Mouse (Mus musculus) bone marrow macrophage, adult 2 months (primary cell): ENCODE results near the gene Jazf1. TPM values are rescaled to one million over a fixed set of nuclear protein-coding genes. Genes with fewer than 3 reads are reported as not detected.

Source experiments
- H3K27ac ChIP-seq: 2 replicates; pipeline ENCODE4 v1.5.1; 2012; ENCODE audit warnings: low read depth, low read length; ENCODE audit not compliant: insufficient read depth
- H3K4me1 ChIP-seq: 2 replicates; pipeline ENCODE4 v1.6.1; 2012; ENCODE audit warnings: low read length; ENCODE audit not compliant: control insufficient read depth, insufficient read depth
- H3K4me3 ChIP-seq: 2 replicates; pipeline ENCODE4 v1.5.1; 2012; ENCODE audit warnings: mild to moderate bottlenecking, low read length, moderate library complexity; ENCODE audit not compliant: insufficient read depth
- CTCF ChIP-seq: IDR thresholded peaks from 2 replicates; pipeline ENCODE4 v1.5.1; 2012; ENCODE audit warnings: low read depth, mild to moderate bottlenecking, low read length, moderate library complexity
- POLR2A ChIP-seq: IDR thresholded peaks from 2 replicates; pipeline ENCODE4 v1.6.1; 2012; ENCODE audit warnings: mild to moderate bottlenecking, low read depth, low read length, borderline replicate concordance
- polyA plus RNA-seq: library from polyadenylated mRNA; stranded (reverse); fragments of >200 nt; gene quantifications from 2 replicates; pipeline ENCODE4 v1.2.4, GENCODE M21; 2012; ENCODE audit not compliant: missing spikeins, insufficient read depth, insufficient read length

Gene Jazf1
- polyA plus RNA-seq, 1 experiment: 1.3 TPM

- no peak overlapping the region for H3K27ac ChIP-seq
- H3K4me3 ChIP-seq: no peak overlapping the region
- H3K4me1 ChIP-seq: 0 out of 2 replicates have a peak, but pooled peaks cover 4% of the 10 kb centered on the region
- TF ChIP-seq POLR2A (no peak), CTCF (no peak)
Observed at GRCm38 (mm10) chr6:53014460-53015455, 53.7 kb downstream of the Jazf1 start.

GRCm38 (mm10) chr6:53010286-53010685, 58.1 kb downstream of the Jazf1 start:
- no peak overlapping the region for H3K27ac ChIP-seq
- TF ChIP-seq CTCF: no peak
- no peak for TF ChIP-seq POLR2A
- H3K4me1 ChIP-seq: 0 out of 2 replicates have a peak, but pooled peaks cover 4% of the 10 kb centered on the region
- H3K4me3 ChIP-seq: no peak overlapping the region

- no peak overlapping the region for H3K27ac ChIP-seq
- H3K4me3 ChIP-seq: no peak overlapping the region
- no peak for TF ChIP-seq POLR2A
- no peak for TF ChIP-seq CTCF
- no peaks in the 10 kb centered on the region for H3K4me1 ChIP-seq
Observed at GRCm38 (mm10) chr6:53006032-53006431, 62.4 kb downstream of the Jazf1 start.

- TF ChIP-seq CTCF (no peak), POLR2A (no peak)
- H3K27ac ChIP-seq: no peak overlapping the region
- no peaks in the 10 kb centered on the region for H3K4me1 ChIP-seq
- H3K4me3 ChIP-seq: no peak overlapping the region
Observed at GRCm38 (mm10) chr6:53005544-53005943, 62.9 kb downstream of the Jazf1 start.

GRCm38 (mm10) chr6:52990816-52991215, 77.6 kb downstream of the Jazf1 start:
- H3K4me3 ChIP-seq: no peak overlapping the region
- no peaks in the 10 kb centered on the region for H3K4me1 ChIP-seq
- TF ChIP-seq CTCF (no peak), POLR2A (no peak)
- no peak overlapping the region for H3K27ac ChIP-seq

GRCm38 (mm10) chr6:52987905-52988640, 80.4 kb downstream of the Jazf1 start:
- Histone ChIP-seq H3K4me1 (no peaks in the 10 kb centered on the region), H3K27ac (no peak overlapping the region), H3K4me3 (no peak overlapping the region)
- TF ChIP-seq POLR2A (no peak), CTCF (no peak)

GRCm38 (mm10) chr6:52987391-52987790, 81.0 kb downstream of the Jazf1 start:
- no peaks in the 10 kb centered on the region for H3K4me1 ChIP-seq
- H3K4me3 ChIP-seq: no peak overlapping the region
- no peak for TF ChIP-seq POLR2A
- TF ChIP-seq CTCF: peak; percentile 67
- no peak overlapping the region for H3K27ac ChIP-seq

- H3K4me1 ChIP-seq: no peaks in the 10 kb centered on the region
Observed at GRCm38 (mm10) chr6:52982175-52982574, 86.3 kb downstream of the Jazf1 start.

GRCm38 (mm10) chr6:52979503-52979902, 88.9 kb downstream of the Jazf1 start:
- TF ChIP-seq CTCF: no peak
- Histone ChIP-seq H3K27ac (no peak overlapping the region), H3K4me3 (no peak overlapping the region), H3K4me1 (no peaks in the 10 kb centered on the region)

More at GRCm38 (mm10) chr6:52982175-52982574, 86.3 kb downstream of the Jazf1 start:
- H3K27ac ChIP-seq: no peak overlapping the region
- no peak for TF ChIP-seq POLR2A
- TF ChIP-seq CTCF: no peak
- H3K4me3 ChIP-seq: no peak overlapping the region

- H3K4me3 ChIP-seq: no peak overlapping the region
- no peak for TF ChIP-seq CTCF
- peaks cover 14% of the 10 kb centered on the region for H3K4me1 ChIP-seq
- H3K27ac ChIP-seq: no peak overlapping the region
Observed at GRCm38 (mm10) chr6:52973351-52973750, 95.1 kb downstream of the Jazf1 start.
